Mouse (Mus musculus) cerebellum, adult 8-10 months (tissue): ENCODE measurements at regions not wholly inside any gene's neighbourhood (a gene's known extent, or its start where the extent isn't known, plus 50 kb on each side); places are given as distances from the start of the nearest gene placed in this dataset.

Experiments
- DNase-seq: peaks from one replicate; pipeline ENCODE4 v3.0.0; 2022

GRCm38 (mm10) chr8:86969051-86969450 is 84.0 kb upstream of the N4bp1 start:
- DNase-seq, result no peak

GRCm38 (mm10) chr8:86967891-86968311 is 82.8 kb upstream of the N4bp1 start:
- DNase-seq, result no peak

GRCm38 (mm10) chr8:86961218-86962195 is 76.4 kb upstream of the N4bp1 start:
- DNase-seq, result no peak
